Mouse (Mus musculus) megakaryocyte, embryonic 14.5 days (primary cell): ENCODE results near the gene Zbtb43.

Source experiments
- FLI1 ChIP-seq: IDR thresholded peaks from 2 replicates; pipeline ENCODE4 v1.6.1; 2012; ENCODE audit warnings: low read length, inconsistent platforms, mixed read lengths
- GATA1 ChIP-seq: IDR thresholded peaks from 3 replicates; pipeline ENCODE4 v1.6.1; 2012; ENCODE audit warnings: mixed read lengths, low read length, inconsistent platforms, borderline replicate concordance

DNA sequence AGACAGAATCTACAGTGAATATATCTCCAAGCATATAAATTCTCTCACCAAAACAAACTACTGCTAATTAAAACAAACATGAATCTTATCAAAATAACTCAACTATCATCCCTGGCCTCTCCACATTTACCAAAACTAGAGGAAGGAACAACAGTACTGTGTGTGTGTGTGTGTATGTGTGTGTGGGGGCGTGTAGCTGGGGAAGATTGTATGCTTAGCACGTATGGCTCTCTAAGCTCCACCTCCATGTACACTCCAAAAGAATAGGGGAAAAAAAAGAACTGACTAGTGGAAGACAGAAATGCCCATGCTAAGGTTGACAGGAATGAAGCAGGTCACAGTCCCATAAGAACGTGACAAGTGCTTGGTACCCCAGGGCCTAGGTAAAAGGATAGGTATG is 13.0 kb downstream of the Zbtb43 start:
- TF ChIP-seq GATA1 (no peak), FLI1 (no peak)
